Mouse (Mus musculus) liver, embryonic 12.5 days (tissue): ENCODE measurements around the gene Mapk14. TPM values are rescaled to one million over a fixed set of nuclear protein-coding genes. Genes with fewer than 3 reads are reported as not detected.
A peak's percentile ranks its signal among the peaks of the same experiment; 100 is the strongest.

Experiments
- ATAC-seq: fragments of 200-750 bp; cut with Nextera tagmentation; 2 replicates; pipeline ENCODE4 v1.8.0; 2017; ENCODE audit warnings: moderate number of reproducible peaks, mild to moderate bottlenecking, moderate library complexity
- H3K27ac ChIP-seq: fragments of 300-500 bp; sonication (generic); 2 replicates; pipeline ENCODE4 v1.5.1; 2016; ENCODE audit warnings: mild to moderate bottlenecking
- H3K27me3 ChIP-seq: fragments of 300-500 bp; sonication (generic); replicated peaks from 2 replicates; pipeline ENCODE4 v1.6.1; 2016; ENCODE audit warnings: mild to moderate bottlenecking, moderate library complexity
- H3K36me3 ChIP-seq: fragments of 300-500 bp; sonication (generic); 2 replicates; pipeline ENCODE4 v1.6.1; 2016; ENCODE audit warnings: mild to moderate bottlenecking, moderate library complexity
- H3K4me1 ChIP-seq: fragments of 300-500 bp; sonication (generic); 2 replicates; pipeline ENCODE4 v1.6.1; 2016
- H3K4me2 ChIP-seq: fragments of 300-500 bp; sonication (generic); 2 replicates; pipeline ENCODE4 v1.6.1; 2016; ENCODE audit warnings: mild to moderate bottlenecking, moderate library complexity
- H3K4me3 ChIP-seq: fragments of 300-500 bp; sonication (generic); 2 replicates; pipeline ENCODE4 v1.5.1; 2016; ENCODE audit warnings: mild to moderate bottlenecking, moderate library complexity
- H3K9ac ChIP-seq: fragments of 300-500 bp; sonication (generic); 2 replicates; pipeline ENCODE4 v1.6.1; 2016; ENCODE audit warnings: mild to moderate bottlenecking, moderate library complexity
- H3K9me3 ChIP-seq: fragments of 300-500 bp; sonication (generic); replicated peaks from 2 replicates; pipeline ENCODE4 v1.6.1; 2016; ENCODE audit warnings: mild to moderate bottlenecking, moderate library complexity
- WGBS: fragments of 180-500 bp; shearing (Covaris S2); methylation state at CpG from one replicate; pipeline ENCODE4 v1.1.7; 2016; ENCODE audit not compliant: insufficient replicate concordance; 5-methylcytosine and 5-hydroxymethylcytosine counted together
- polyA plus RNA-seq: library from polyadenylated mRNA; unstranded; fragments of >200 nt; fragmentation: Nextera tagmentation; extraction: Ambion mirVana; gene quantifications from 2 replicates; pipeline ENCODE4 v1.2.1, GENCODE M21; 2016

Gene Mapk14
- polyA plus RNA-seq, 1 experiment from 2014 or later = 55.7 TPM

DNA sequence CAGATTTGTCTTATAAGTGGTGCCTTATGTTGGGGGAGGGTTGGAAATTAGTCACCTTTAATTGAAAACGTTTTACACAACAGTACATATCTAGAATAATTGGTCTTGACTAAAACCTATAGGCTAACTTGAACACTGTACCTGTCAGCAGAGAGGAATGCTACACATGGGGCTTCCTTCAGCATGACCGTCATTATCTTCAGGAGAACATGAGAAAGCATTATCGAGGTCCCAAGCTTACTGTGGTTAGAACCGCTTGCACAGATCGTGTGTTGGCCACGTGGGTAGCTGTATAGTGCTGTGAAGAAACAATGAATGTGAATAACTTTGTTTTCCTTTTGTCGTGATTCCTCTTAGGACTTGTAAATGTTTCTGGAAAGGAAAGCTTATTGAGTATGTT, 8.7 kb downstream of the Mapk14 start:
- H3K27me3 ChIP-seq = no peaks in the 10 kb centered on the region
- H3K27ac ChIP-seq = no peak overlapping the region
- H3K9me3 ChIP-seq = no peaks in the 10 kb centered on the region
- H3K4me2 ChIP-seq = peak overlapping the region; percentile 9; the same call in 1 of the 2 replicates
- H3K4me1 ChIP-seq = peaks cover 78% of the 10 kb centered on the region
- ATAC-seq = peak; percentile 68
- no peak overlapping the region for H3K4me3 ChIP-seq
- H3K36me3 ChIP-seq = peaks cover 20% of the 10 kb centered on the region; the same call in 1 of the 2 replicates
- no peak overlapping the region for H3K9ac ChIP-seq
- 23% methylated on average over 7 of the region's 7 CpGs for WGBS

DNA sequence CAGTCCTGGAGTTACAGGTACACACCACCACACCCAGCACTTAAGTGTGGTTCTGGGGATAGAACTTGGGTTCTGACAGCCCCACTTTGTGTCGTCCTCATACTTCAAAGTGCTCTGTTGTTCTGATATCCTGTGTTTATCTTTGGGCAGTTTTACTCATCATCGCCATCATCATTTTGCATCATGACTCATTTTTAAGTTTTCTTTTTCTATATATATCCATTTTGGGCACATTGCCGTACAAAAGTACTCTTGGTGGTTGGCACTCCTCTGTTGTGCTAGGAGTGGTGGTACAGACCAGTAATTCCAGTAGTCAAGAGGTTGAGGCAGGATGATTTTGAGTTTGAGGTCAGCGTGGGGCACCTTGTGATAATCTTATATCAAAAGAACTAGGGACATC, 10.0 kb downstream of the Mapk14 start:
- Histone ChIP-seq H3K4me2 (no peak overlapping the region), H3K4me3 (no peak overlapping the region), H3K27ac (no peak overlapping the region), H3K27me3 (no peaks in the 10 kb centered on the region), H3K4me1 (peaks cover 77% of the 10 kb centered on the region), H3K36me3 (peaks cover 26% of the 10 kb centered on the region), H3K9me3 (no peaks in the 10 kb centered on the region), H3K9ac (no peak overlapping the region)
- 80% methylated on average over 4 of the region's 4 CpGs for WGBS
- no peak for ATAC-seq

DNA sequence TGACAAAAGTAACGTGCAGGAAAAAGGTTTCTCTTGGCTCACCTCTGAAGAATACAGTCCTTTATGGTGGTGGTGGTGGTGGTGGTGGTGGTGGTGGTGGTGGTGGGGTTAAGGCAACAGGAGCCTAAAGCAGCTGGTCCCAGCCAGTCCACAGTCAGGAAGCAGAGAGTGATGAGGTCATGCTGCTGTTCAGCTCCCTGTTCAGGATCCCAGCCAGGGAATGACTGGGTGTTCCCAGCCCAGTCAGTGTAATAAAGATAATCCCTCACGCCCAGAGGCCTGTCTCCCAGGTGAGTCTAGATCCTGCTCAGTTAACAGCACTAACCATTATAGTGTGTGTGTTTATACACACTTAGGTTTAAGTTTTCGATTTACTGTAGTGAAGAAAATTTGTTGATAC, 10.6 kb downstream of the Mapk14 start:
- H3K36me3 ChIP-seq = peaks cover 25% of the 10 kb centered on the region
- no peak overlapping the region for H3K4me2 ChIP-seq
- no peak for ATAC-seq
- no peak overlapping the region for H3K27ac ChIP-seq
- H3K4me3 ChIP-seq = no peak overlapping the region
- H3K4me1 ChIP-seq = peaks cover 77% of the 10 kb centered on the region
- H3K27me3 ChIP-seq = no peaks in the 10 kb centered on the region
- no peak overlapping the region for H3K9ac ChIP-seq
- H3K9me3 ChIP-seq = no peaks in the 10 kb centered on the region
- WGBS = 71% methylated on average over 3 of the region's 3 CpGs

DNA sequence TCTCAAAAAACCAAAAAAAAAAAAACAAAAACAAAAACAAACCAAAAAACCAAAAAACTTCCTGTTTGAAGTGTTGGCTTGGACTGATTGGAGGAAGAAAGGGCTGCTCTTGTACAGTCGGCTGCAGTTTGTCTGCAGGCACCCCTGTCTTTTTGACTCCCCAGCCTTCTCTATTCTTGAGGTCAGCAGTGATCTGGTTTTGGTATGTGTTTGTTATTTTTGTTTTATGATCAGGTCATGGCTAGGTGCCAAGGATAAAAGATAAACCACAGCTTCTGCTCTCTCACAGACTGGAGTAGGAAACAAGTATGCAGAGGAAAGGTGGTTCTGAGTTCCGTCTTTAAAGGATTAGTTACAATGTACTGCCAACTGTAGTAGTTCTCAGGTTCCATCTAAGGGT, 11.5 kb downstream of the Mapk14 start:
- Histone ChIP-seq H3K4me2 (no peak overlapping the region), H3K4me1 (peaks cover 76% of the 10 kb centered on the region), H3K4me3 (no peak overlapping the region), H3K36me3 (peaks cover 25% of the 10 kb centered on the region), H3K9me3 (no peaks in the 10 kb centered on the region), H3K9ac (no peak overlapping the region), H3K27ac (no peak overlapping the region), H3K27me3 (no peaks in the 10 kb centered on the region)
- 57% methylated on average over 2 of the region's 2 CpGs for WGBS
- ATAC-seq = no peak

DNA sequence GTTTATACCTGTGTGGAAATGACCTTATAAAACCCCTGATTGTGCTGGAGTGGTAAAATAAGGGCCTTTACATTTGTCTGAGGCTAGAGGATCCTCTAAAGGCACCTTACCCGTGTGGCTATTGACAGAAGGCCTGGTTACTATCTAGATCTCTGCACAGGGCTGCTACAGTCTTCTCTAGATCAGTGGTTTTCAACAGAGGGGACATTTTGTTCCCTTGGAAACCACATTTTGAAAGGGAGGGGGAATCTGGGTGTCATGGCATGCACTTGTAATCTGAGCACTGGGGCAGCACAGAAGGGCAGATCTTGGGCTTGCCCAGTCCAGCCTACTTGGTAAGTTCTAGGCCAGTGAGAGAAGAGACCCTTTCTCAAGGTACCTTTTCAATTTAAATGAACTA, 15.6 kb downstream of the Mapk14 start:
- H3K9me3 ChIP-seq = no peaks in the 10 kb centered on the region
- H3K9ac ChIP-seq = no peak overlapping the region
- H3K27me3 ChIP-seq = no peaks in the 10 kb centered on the region
- no peak overlapping the region for H3K27ac ChIP-seq
- peaks cover 17% of the 10 kb centered on the region; the same call in 1 of the 2 replicates for H3K36me3 ChIP-seq
- WGBS = 17% methylated on average over 1 of the region's 1 CpGs
- no peak overlapping the region for H3K4me3 ChIP-seq
- peaks cover 75% of the 10 kb centered on the region for H3K4me1 ChIP-seq
- H3K4me2 ChIP-seq = no peak overlapping the region
- no peak for ATAC-seq

DNA sequence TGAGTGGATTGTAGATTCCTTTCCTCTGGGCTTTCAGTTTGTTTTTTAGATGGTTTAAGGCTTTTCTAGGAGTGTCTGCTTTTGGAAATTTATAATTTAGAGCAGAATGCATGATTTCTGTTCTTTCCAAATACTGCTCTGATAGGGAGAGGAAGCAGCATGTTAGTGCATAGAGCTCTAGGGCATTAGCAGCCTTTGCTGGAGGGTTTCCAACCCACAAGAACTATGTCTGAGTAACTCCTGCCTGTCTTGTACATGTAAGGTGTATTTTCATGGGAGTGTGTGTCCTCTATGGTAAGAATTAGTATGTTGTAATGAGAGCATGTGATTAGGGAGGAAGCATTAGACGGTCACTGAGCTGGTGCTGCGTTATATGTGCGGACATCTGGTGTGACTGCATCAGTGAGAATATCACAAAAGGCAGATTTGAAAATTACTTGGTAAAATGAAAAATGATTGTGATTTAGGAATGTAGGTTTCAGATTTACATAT, 16.1 kb downstream of the Mapk14 start:
- ATAC-seq = no peak
- no peaks in the 10 kb centered on the region for H3K27me3 ChIP-seq
- H3K4me1 ChIP-seq = peaks cover 75% of the 10 kb centered on the region
- no peak overlapping the region for H3K27ac ChIP-seq
- no peak overlapping the region for H3K4me2 ChIP-seq
- no peak overlapping the region for H3K9ac ChIP-seq
- peaks cover 14% of the 10 kb centered on the region; the same call in 1 of the 2 replicates for H3K36me3 ChIP-seq
- H3K9me3 ChIP-seq = no peaks in the 10 kb centered on the region
- H3K4me3 ChIP-seq = no peak overlapping the region
- WGBS = 80% methylated on average over 3 of the region's 3 CpGs

DNA sequence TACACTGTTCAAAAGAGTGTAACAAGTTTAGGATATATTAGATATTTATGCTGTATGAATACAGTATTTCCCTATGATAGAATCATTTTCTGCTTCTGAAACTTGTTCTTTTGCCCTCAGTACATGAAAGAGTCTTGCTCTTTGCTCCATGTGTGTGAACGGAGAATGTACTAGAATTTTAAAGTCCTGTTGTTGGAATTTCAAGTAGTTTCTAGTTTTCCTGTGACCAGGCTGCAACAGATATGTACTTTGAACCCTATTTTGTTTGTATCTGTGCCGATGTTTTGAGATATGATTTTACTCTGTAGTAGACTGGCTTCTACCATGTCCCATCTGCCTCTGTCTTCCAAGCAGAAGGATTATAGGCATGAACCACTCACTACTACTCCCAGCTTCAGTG, 16.7 kb downstream of the Mapk14 start:
- WGBS = 70% methylated on average over 2 of the region's 2 CpGs
- no peak overlapping the region for H3K27ac ChIP-seq

DNA sequence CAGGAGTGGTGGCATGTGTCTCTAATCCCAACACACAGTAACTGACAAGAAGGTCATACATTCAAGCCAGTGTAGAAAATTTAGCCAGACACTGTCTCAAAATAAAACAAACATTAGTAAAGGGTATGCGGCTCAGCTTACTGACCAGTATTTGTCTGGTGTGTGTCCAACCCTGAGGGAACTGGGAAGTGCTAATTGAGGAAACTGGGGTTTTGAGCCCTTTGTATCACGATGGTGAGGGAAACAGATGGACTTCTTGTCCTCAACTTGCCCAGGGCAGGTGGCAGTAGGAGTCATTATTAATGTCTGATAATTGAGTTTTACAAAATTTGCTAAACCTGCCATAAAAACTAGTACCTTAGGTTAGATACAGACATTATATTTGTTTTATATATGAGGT, 17.9 kb downstream of the Mapk14 start:
- Histone ChIP-seq H3K4me2 (no peak overlapping the region), H3K27me3 (no peaks in the 10 kb centered on the region), H3K4me3 (no peak overlapping the region), H3K9ac (no peak overlapping the region), H3K27ac (no peak overlapping the region), H3K36me3 (peaks cover 20% of the 10 kb centered on the region), H3K9me3 (no peaks in the 10 kb centered on the region), H3K4me1 (peaks cover 68% of the 10 kb centered on the region)
- ATAC-seq = no peak
- WGBS = 24% methylated on average over 2 of the region's 2 CpGs

More for the DNA sequence above, 16.7 kb downstream of the Mapk14 start:
- no peaks in the 10 kb centered on the region for H3K27me3 ChIP-seq
- peaks cover 69% of the 10 kb centered on the region for H3K4me1 ChIP-seq
- H3K4me2 ChIP-seq = no peak overlapping the region
- no peaks in the 10 kb centered on the region for H3K9me3 ChIP-seq
- no peak for ATAC-seq
- H3K36me3 ChIP-seq = peaks cover 14% of the 10 kb centered on the region; the same call in 1 of the 2 replicates
- no peak overlapping the region for H3K9ac ChIP-seq
- H3K4me3 ChIP-seq = no peak overlapping the region

DNA sequence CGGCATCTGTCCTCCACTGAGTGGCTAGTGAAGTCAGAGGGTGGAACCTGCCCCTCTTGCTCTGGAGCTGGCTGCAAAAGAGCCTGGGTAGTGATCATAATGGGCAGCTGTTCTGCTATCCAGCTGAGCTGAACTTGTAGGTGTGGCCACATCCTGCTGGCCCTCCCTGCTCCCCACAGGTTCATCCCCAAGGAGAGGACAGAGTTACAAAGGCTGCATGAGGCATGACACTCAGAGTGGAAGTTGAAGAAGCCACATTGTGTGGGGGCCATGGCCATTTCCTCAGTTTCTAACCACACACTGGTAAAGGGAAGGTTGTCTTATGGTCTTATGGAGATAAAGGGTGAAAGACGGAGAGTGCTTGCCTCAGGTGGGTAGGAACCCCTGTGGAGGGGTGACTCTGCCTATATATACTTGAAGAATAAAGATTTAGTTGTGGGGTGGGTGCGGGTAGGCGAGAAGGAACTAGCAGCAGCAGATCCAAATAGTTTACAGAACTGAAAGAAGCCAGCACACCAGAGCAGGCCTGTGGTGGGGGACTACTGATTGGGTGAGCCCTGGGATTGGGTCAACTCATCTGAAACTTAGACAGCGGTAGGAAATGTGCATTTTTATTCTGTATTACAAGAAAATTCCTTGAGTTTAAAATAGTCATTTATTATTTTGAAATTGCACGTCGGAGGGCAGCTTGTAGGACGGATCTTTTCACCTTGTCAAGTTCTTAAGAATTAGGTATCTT, 18.6 kb downstream of the Mapk14 start:
- Histone ChIP-seq H3K36me3 (peaks cover 27% of the 10 kb centered on the region), H3K9me3 (no peaks in the 10 kb centered on the region), H3K27ac (peak overlapping the region; percentile 38; the same call in 1 of the 2 replicates), H3K4me3 (no peak overlapping the region), H3K4me1 (peaks cover 67% of the 10 kb centered on the region), H3K27me3 (no peaks in the 10 kb centered on the region), H3K4me2 (peak overlapping the region; percentile 5; the same call in 1 of the 2 replicates), H3K9ac (no peak overlapping the region)
- ATAC-seq = no peak
- 61% methylated on average over 8 of the region's 8 CpGs for WGBS

DNA sequence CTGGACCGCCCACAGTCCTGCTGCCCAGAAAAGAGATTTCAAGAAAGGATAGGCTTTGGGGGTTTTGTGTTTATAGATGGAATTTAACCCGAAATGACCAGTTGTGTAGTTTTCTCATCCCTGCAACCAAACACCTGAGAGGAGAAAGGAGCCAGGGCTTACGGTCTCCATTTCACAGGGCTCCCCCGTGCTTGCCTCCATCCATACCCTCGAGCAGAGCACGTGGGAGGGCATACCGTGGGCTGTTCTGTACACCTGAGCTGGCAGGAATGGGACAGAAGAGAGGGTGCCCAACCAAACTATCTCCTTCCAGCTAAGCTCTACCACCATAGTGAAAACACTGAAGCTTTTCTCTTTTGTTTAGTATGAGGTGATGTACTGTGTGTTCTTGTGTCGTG, 19.2 kb downstream of the Mapk14 start:
- H3K27ac ChIP-seq = no peak overlapping the region
- no peak overlapping the region for H3K9ac ChIP-seq
- H3K9me3 ChIP-seq = no peaks in the 10 kb centered on the region
- WGBS = 85% methylated on average over 8 of the region's 8 CpGs
- H3K4me1 ChIP-seq = peaks cover 62% of the 10 kb centered on the region
- H3K36me3 ChIP-seq = peaks cover 27% of the 10 kb centered on the region
- H3K4me3 ChIP-seq = no peak overlapping the region
- no peak overlapping the region for H3K4me2 ChIP-seq
- ATAC-seq = no peak
- H3K27me3 ChIP-seq = no peaks in the 10 kb centered on the region

DNA sequence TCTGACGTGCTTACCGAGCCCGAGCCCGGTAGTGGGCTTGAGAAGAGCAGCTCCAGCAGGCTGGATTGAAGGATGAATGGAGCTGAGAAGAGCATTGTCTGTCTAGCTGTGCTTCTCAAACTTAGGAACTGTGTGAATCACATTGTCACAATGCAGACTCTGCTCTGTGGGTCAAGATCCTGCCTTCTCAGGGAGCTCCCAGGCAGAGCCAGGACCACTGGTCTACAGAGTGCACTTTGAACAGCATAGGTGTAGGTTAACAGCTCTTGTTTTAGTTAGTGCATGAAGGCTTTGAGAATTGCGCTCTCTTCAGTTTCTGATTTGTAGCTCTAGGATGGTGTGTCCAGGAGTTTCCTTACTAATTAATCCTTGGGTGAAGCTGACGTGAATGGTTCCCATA, 20.1 kb downstream of the Mapk14 start:
- no peaks in the 10 kb centered on the region for H3K9me3 ChIP-seq
- H3K36me3 ChIP-seq = peaks cover 29% of the 10 kb centered on the region
- H3K27me3 ChIP-seq = no peaks in the 10 kb centered on the region
- no peak overlapping the region for H3K9ac ChIP-seq
- H3K4me3 ChIP-seq = no peak overlapping the region
- H3K4me2 ChIP-seq = no peak overlapping the region
- WGBS = 81% methylated on average over 6 of the region's 6 CpGs
- ATAC-seq = 0 out of 2 replicates have a peak, but pooled peaks have one; percentile 27
- peaks cover 54% of the 10 kb centered on the region for H3K4me1 ChIP-seq
- H3K27ac ChIP-seq = no peak overlapping the region

DNA sequence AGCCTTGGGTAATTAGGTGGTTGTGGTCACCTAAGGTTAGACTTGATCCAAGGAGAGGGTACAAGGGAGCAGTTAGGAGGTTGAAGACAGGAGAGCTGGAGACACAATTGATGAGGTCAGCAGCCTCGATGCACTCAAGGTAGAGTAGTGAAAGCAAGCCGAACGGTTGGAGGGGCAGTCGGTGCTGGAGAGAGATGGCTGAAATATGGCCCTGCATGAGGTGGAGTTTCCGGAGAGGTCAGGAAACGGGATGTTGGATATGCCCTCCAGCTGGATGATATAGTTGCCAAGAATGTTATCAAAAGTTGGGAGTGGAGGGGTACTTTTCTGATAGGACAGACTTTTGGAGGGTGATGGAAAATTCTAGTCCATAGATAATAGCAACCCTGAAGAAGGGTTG, 21.2 kb downstream of the Mapk14 start:
- peaks cover 40% of the 10 kb centered on the region for H3K36me3 ChIP-seq
- H3K9ac ChIP-seq = no peak overlapping the region
- no peak overlapping the region for H3K4me2 ChIP-seq
- no peaks in the 10 kb centered on the region for H3K27me3 ChIP-seq
- no peak overlapping the region for H3K27ac ChIP-seq
- WGBS = 78% methylated on average over 6 of the region's 6 CpGs
- H3K4me1 ChIP-seq = peaks cover 44% of the 10 kb centered on the region
- H3K4me3 ChIP-seq = no peak overlapping the region
- ATAC-seq = no peak
- no peaks in the 10 kb centered on the region for H3K9me3 ChIP-seq
